Mouse (Mus musculus) forebrain, embryonic 11.5 days (tissue): Measurements from ENCODE around the gene Zfp777. TPM values are rescaled to one million over a fixed set of nuclear protein-coding genes. Genes with fewer than 3 reads are reported as not detected.

Source experiments
- ATAC-seq: fragments of 200-750 bp; cut with Nextera tagmentation; replicated peaks from 2 replicates; pipeline ENCODE4 v1.8.0; 2017; ENCODE audit warnings: moderate TSS enrichment; ENCODE audit not compliant: low FRiP score
- DNase-seq: peaks from one replicate; pipeline ENCODE4 v3.0.0-alpha.2; 2017; ENCODE audit warnings: low spot score
- H3K27ac ChIP-seq: fragments of 300-500 bp; sonication (generic); 2 replicates; pipeline ENCODE4 v1.5.1; 2014; ENCODE audit warnings: low read depth, low read length
- H3K27me3 ChIP-seq: fragments of 300-500 bp; sonication (generic); 2 replicates; pipeline ENCODE4 v1.6.1; 2014; ENCODE audit warnings: mild to moderate bottlenecking, low read length, mixed read lengths; ENCODE audit not compliant: control insufficient read depth, insufficient read depth
- H3K36me3 ChIP-seq: fragments of 300-500 bp; sonication (generic); 2 replicates; pipeline ENCODE4 v1.6.1; 2014; ENCODE audit warnings: mild to moderate bottlenecking, low read length, moderate library complexity, mixed read lengths; ENCODE audit not compliant: control insufficient read depth, insufficient read depth
- H3K4me1 ChIP-seq: fragments of 300-500 bp; sonication (generic); replicated peaks from 2 replicates; pipeline ENCODE4 v1.6.1; 2014; ENCODE audit warnings: low read length, mixed read lengths; ENCODE audit not compliant: control insufficient read depth, insufficient read depth
- H3K4me2 ChIP-seq: fragments of 300-500 bp; sonication (generic); 2 replicates; pipeline ENCODE4 v1.6.1; 2014; ENCODE audit warnings: low read depth, mild to moderate bottlenecking, low read length, moderate library complexity, mixed read lengths; ENCODE audit not compliant: severe bottlenecking
- H3K4me3 ChIP-seq: fragments of 300-500 bp; sonication (generic); 2 replicates; pipeline ENCODE4 v1.5.1; 2014; ENCODE audit warnings: low read depth, low read length
- H3K9ac ChIP-seq: fragments of 300-500 bp; sonication (generic); 2 replicates; pipeline ENCODE4 v1.6.1; 2014; ENCODE audit warnings: low read length
- H3K9me3 ChIP-seq: fragments of 300-500 bp; sonication (generic); 2 replicates; pipeline ENCODE4 v1.6.1; 2016; ENCODE audit warnings: low read length, mixed read lengths; ENCODE audit not compliant: control insufficient read depth
- WGBS: fragments of 180-500 bp; shearing (Covaris S2); extraction: QIAGEN DNeasy Blood & Tissue Kit; methylation state at CpG from one replicate; pipeline ENCODE4 v1.1.7; 2014; 5-methylcytosine and 5-hydroxymethylcytosine counted together
- polyA plus RNA-seq: library from polyadenylated mRNA; unstranded; fragments of >200 nt; fragmentation: Nextera tagmentation; extraction: Ambion mirVana; gene quantifications from 2 replicates; pipeline ENCODE4 v1.2.1, GENCODE M21; 2014

Gene Zfp777
- 10.8 and 12.3 TPM in 2 replicates for polyA plus RNA-seq

DNA sequence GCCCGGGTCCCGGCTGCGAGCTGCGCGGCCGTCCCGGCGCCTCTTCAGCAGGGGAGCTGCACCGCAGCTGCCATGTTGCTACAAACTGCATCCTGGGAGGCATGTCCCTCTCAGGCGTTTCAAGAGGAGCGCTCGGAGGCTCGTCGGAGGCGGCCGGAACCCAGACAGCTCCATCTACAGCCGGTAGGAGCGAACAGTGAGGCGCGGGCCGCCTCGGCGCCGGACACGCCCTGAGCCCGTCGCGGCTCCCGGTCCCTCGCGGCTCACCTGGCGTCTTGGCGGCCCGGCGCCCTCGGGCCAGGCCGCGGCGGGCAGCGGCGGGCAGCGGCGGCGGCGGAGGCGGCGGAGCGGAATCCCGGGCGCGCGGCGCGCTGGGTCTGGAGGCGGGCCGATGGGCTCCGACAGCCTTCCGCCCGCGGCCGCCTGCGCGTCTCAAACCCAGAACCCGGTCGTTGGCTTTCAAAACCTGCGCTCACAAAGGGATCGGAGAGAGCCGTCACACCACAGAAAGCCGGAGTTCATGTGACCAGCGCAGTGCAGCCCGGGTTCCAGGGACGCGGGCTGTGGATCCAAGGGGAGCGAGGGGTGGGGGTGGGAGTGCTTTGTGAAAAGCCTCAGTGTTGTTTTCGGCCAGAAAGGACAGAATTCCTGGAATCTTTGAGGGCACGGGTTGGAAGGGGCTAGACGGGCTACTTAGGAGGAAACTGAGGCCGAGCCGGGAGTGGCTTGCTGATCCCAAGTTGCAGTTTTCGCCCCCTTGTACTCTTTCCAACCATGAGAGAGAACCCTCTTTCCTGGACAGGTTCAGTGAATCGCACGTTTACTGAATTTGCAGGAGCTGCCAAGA is at the start of gene Zfp777:
Zfp777 (minus strand) TSS at position 486 of the 847 bp plus-strand sequence.
- peak within 1 kb of the TSS; percentile 79 for H3K9ac ChIP-seq
- ATAC-seq (peak; percentile 87), DNase-seq (peak; percentile 89)
- H3K36me3 ChIP-seq = no peaks in the 10 kb centered on the region; the same call in 1 of the 2 replicates
- H3K27me3 ChIP-seq = no peaks in the 10 kb centered on the region
- H3K4me2 ChIP-seq = peak within 1 kb of the TSS; percentile 83
- WGBS = under 1% methylated on average over 73 of the region's 82 CpGs
- H3K4me3 ChIP-seq = peak within 1 kb of the TSS; percentile 92
- no peaks in the 10 kb centered on the region for H3K9me3 ChIP-seq
- 0 out of 2 replicates have a peak, but pooled peaks cover 2% of the 10 kb centered on the region for H3K4me1 ChIP-seq
- H3K27ac ChIP-seq = peak within 1 kb of the TSS; percentile 84

DNA sequence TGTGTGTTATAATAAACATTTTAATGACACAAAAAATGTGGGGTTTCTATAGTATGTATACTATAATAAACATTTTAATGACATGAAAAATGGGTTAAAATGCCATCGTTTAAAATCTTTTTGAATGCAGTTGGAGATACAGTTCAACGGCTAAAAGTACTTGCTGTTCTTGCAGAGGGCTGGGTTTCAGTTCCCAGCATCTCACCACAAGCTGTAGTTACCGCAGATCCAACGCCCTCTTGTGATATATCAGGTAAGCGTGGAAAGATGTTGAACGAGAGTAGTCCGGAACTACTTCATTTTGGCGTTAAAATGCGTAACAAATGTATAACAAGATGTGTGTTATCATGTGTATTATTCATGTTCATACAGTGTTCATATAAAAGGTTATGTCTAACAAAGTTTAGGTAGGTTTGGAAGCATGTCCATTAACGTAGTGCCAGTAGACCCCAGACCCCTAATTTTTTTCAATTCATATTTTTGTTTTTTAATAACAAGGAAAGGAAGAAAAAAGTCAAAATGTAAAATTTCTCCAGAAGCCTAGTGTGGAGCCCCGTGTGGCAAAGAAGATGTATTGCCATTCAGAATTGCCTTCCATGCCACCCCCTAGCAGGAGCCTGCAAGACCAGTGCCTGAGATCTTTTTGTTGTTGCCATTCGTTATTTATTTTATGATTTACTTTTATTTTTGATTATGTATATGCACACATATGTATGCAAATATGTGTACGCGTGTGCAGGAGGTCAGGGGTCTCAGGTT is 38.4 kb upstream of the Zfp777 start:
- Histone ChIP-seq H3K4me3 (peak overlapping the region; percentile 82), H3K36me3 (peaks cover under 1% of the 10 kb centered on the region; the same call in 1 of the 2 replicates), H3K27me3 (no peaks in the 10 kb centered on the region), H3K9ac (no peak overlapping the region), H3K9me3 (no peaks in the 10 kb centered on the region), H3K4me2 (peak overlapping the region; percentile 56; the same call in 1 of the 2 replicates), H3K27ac (no peak overlapping the region), H3K4me1 (peaks cover 3% of the 10 kb centered on the region; the same call in 1 of the 2 replicates)
- DNase-seq = no peak
- 41% methylated on average over 14 of the region's 14 CpGs for WGBS
- no peak for ATAC-seq

DNA sequence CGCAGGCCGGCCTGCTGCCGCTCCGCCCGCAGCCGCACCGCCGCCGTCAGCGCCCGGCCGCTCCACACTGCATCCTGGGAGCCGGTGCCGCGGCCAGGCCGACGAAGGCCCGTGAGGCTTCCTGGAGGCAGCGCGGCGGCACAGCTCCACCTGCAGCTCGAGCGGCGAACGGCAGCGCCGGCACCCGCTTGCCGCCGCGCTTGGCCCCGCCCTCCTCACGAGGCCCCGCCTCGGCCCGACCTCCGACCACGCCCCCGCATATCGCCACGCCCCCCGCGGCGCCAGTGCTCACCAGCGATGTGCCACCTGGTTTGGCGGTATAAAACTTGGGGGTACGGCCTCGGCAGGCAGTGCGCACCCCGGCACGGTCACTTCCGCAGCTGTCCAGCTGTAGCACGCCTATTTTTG is 37.8 kb upstream of the Zfp777 start, which contains the start of gene Zfp746:
Zfp746 (minus strand) TSS at position 123 of the 408 bp plus-strand sequence.
- no peaks in the 10 kb centered on the region for H3K9me3 ChIP-seq
- DNase-seq = peak; percentile 97
- H3K4me3 ChIP-seq = peak within 1 kb of the TSS; percentile 82
- no peaks in the 10 kb centered on the region for H3K27me3 ChIP-seq
- peak within 1 kb of the TSS; percentile 94 for H3K9ac ChIP-seq
- under 1% methylated on average over 43 of the region's 53 CpGs for WGBS
- H3K4me1 ChIP-seq = peaks cover 3% of the 10 kb centered on the region; the same call in 1 of the 2 replicates
- ATAC-seq = peak; percentile 95
- peak within 1 kb of the TSS; percentile 74 for H3K4me2 ChIP-seq
- H3K36me3 ChIP-seq = peaks cover 6% of the 10 kb centered on the region
- peak within 1 kb of the TSS; percentile 76 for H3K27ac ChIP-seq

DNA sequence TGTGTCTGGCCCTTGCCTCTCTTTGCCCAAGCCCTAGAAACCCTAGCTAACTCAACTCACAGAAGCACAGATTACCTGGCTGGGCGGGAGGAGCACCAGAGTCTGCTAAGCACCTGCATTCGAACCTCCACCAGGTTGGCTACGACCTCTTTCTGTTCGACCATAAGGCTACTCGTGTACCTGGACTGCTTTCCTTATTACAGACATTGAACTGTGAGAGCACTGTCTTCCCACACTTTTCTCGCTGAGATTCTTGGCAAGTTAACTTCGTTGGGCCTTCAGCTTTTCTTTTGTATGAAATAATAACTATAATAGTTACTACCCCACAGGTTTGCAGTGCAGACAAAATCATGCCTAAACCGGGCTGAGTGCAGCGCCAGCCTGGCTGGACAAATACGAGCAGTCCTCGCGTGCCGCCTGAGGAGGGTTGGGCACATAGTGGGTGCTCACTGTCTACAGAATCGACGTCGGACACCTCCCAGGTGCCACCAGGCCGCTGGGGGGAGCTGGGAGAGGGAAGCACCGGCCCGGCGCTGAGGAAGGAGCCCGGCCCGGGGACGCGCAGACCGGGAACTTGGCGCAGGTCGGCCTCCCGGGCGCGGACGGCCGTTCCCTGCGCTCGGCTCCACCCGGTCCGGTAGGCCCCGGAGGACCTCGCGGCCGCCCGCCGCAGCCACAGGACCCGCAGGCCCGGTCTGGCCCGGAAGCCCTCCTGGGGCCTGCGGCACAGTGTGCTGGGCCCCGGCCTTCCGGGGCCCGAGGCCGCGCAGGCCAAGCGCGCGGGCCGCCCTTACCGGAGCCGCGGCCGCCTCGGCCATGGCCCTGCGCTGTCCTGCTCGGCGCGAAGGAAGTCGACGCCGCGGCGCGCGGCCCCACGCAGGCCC is 37.1 kb upstream of the Zfp777 start:
- H3K27ac ChIP-seq = peak overlapping the region; percentile 76
- DNase-seq (peak; percentile 83), ATAC-seq (peak; percentile 88)
- H3K4me3 ChIP-seq = peak overlapping the region; percentile 82
- peak overlapping the region; percentile 94 for H3K9ac ChIP-seq
- peaks cover 3% of the 10 kb centered on the region; the same call in 1 of the 2 replicates for H3K4me1 ChIP-seq
- no peaks in the 10 kb centered on the region for H3K27me3 ChIP-seq
- peak overlapping the region; percentile 74 for H3K4me2 ChIP-seq
- peaks cover 8% of the 10 kb centered on the region for H3K36me3 ChIP-seq
- WGBS = 4% methylated on average over 53 of the region's 72 CpGs
- H3K9me3 ChIP-seq = no peaks in the 10 kb centered on the region

DNA sequence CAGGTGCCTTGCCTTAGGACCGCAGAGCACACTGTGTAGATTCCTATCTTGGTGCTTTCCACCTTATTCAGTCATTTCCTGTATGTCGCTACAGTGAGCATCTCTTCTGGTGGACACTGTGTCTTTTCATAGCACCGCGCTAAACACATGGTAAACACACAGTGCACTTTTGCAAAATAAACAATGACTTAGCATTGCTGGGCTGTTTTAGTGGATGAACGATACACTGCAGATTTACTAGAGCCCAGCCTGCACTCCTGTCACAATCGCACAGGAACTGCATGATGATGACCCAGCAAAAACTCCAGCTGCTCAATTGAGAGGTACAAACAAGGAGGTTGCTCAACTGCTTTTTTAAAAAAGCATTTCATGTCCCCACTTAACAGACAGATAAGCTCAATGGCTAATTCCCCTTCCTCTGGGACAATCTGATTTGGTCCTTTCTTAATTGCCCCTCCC is 35.1 kb upstream of the Zfp777 start:
- DNase-seq = no peak
- H3K4me2 ChIP-seq = no peak overlapping the region
- no peaks in the 10 kb centered on the region for H3K9me3 ChIP-seq
- H3K4me1 ChIP-seq = peaks cover 4% of the 10 kb centered on the region; the same call in 1 of the 2 replicates
- no peak overlapping the region for H3K27ac ChIP-seq
- 94% methylated on average over 6 of the region's 6 CpGs for WGBS
- H3K27me3 ChIP-seq = no peaks in the 10 kb centered on the region
- no peak for ATAC-seq
- H3K9ac ChIP-seq = no peak overlapping the region
- no peak overlapping the region for H3K4me3 ChIP-seq
- peaks cover 10% of the 10 kb centered on the region for H3K36me3 ChIP-seq

DNA sequence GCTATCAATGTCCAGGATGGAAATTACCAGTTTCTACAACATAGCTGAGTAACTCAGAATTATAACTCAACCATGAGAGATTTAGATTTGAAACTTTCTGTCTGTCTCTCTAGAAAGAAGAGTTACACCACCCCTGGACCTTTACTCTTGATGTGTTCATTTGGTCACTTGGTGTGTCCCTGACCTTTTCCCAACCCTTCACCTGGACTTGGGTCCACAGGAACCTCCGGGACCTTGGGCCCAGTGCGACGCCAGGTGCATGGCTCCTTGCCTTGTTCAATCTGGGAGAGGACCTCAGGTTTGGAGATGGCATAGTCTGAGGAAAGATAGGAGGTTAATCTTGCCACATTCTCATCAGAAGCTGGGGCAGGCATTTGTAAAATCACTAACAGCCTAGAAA is 33.2 kb upstream of the Zfp777 start:
- 94% methylated on average over 3 of the region's 3 CpGs for WGBS
- Histone ChIP-seq H3K9ac (no peak overlapping the region), H3K27ac (no peak overlapping the region), H3K9me3 (no peaks in the 10 kb centered on the region), H3K4me1 (peaks cover 4% of the 10 kb centered on the region; the same call in 1 of the 2 replicates), H3K4me2 (no peak overlapping the region), H3K4me3 (no peak overlapping the region), H3K27me3 (no peaks in the 10 kb centered on the region), H3K36me3 (peaks cover 10% of the 10 kb centered on the region)
- DNase-seq (no peak), ATAC-seq (no peak)

DNA sequence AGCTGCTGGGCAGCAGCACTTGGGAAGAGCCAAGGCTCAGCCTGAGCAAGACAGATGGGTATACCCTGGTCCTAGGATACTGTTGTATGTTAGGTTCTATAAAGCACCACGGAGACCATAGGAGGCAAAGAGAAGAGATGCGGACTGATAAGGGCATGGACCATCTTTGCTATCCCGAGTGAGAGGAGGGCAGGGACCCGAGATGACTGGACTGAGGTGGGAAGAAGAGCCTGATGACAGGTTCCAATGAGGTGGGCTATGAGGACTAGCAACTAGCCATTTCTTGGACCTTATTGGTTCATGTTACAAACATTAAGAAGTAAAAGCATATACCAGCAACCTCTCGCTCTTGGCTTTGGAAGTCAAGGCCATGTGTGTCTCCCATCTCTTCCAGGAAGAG is 32.3 kb upstream of the Zfp777 start:
- 97% methylated on average over 5 of the region's 5 CpGs for WGBS

More for the DNA sequence above, 32.3 kb upstream of the Zfp777 start:
- Histone ChIP-seq H3K27ac (no peak overlapping the region), H3K36me3 (peaks cover 10% of the 10 kb centered on the region), H3K27me3 (no peaks in the 10 kb centered on the region), H3K4me2 (no peak overlapping the region), H3K4me3 (no peak overlapping the region), H3K4me1 (peaks cover 4% of the 10 kb centered on the region; the same call in 1 of the 2 replicates), H3K9me3 (no peaks in the 10 kb centered on the region), H3K9ac (no peak overlapping the region)
- ATAC-seq (no peak), DNase-seq (no peak)
